In the genomic region with DNA sequence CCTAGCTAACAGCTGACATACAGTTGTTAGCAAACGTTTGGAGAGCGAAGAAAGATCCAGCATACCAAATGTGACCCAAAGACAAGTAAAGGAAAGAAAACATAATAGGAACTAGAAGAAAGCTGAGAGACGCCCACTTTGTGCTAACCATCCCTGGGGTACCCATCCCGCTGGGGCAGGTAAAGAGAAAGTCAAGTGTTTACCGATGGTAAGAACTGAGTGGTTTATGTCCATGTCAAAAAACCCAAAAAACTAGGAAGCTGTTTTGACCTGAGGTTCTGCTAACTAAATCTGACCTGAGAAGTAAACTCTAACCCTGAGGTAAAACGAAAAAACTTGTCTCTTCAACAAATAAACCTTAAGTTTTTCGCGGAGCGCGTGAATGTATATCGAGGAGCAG, we compare ENCODE assay signal across 9 mouse cellular contexts. TPM values are rescaled to one million over a fixed set of nuclear protein-coding genes. Genes with fewer than 3 reads are reported as not detected.
A peak's percentile ranks its signal among the peaks of the same experiment; 100 is the strongest.
DNase-seq lines count a peak whose midpoint lies in the region; ATAC-seq and TF ChIP-seq lines count a peak whose summit lies in the region.
"Had no signal": no experiment of that assay in that cellular context is flagged by ENCODE, and none has a peak within 500 bp of the region (broad histone marks: within the 10 kb centered on the region; RNA-seq: fewer than 3 reads in every experiment).

No protein-coding gene starts in this region.

- peak overlapping the region; percentile 74 for H3K4me2 ChIP-seq in kidney, embryonic 16.5 days (replicated peaks; ENCODE audit: low read depth, low read length)
- H3K4me2 ChIP-seq in intestine, embryonic 15.5 days (replicated peaks): peak overlapping the region; percentile 79
- H3K4me2 ChIP-seq in myocyte (ENCODE audit: low read depth): peak overlapping the region; percentile 87

- no peak for DNase-seq in kidney, postnatal 4 days
- DNase-seq in embryonic facial prominence, embryonic 10.5 days (ENCODE audit: low spot score): no peak
- DNase-seq in frontal cortex, postnatal 14 days (ENCODE audit: low spot score in 2 of 2): no peak
- no peak for DNase-seq in gastrocnemius, adult 8-10 months (ENCODE audit: low spot score in 2 of 2)
- DNase-seq in ovary, postnatal 36 days (ENCODE audit: low spot score): no peak

- peak overlapping the region; percentile 73 for H3K4me3 ChIP-seq in kidney, embryonic 16.5 days (ENCODE audit: low read length)
- peak overlapping the region; percentile 82 for H3K4me3 ChIP-seq in embryonic facial prominence, embryonic 10.5 days
- peak overlapping the region; percentile 65 for H3K4me3 ChIP-seq in intestine, embryonic 15.5 days (replicated peaks)
- peak overlapping the region; percentile 48 for H3K4me3 ChIP-seq in myocyte

- no peak overlapping the region for H3ac ChIP-seq in myocyte (ENCODE audit: control insufficient read depth, insufficient read length)

- ATAC-seq in kidney, embryonic 16.5 days (ENCODE audit: low FRiP score, low TSS enrichment): peak; percentile 23; the same call in 1 of the 2 replicates
- ATAC-seq in intestine, embryonic 15.5 days: peak; percentile 27; the same call in 1 of the 2 replicates

- peak overlapping the region; percentile 43; the same call in 1 of the 2 replicates for H3K9ac ChIP-seq in kidney, embryonic 16.5 days (replicated peaks; ENCODE audit: low read length)
- H3K9ac ChIP-seq in intestine, embryonic 15.5 days: 0 out of 2 replicates have a peak overlapping the region, but pooled peaks have one; percentile 31

- peaks cover 21% of the 10 kb centered on the region for H3K4me1 ChIP-seq in kidney, embryonic 16.5 days (ENCODE audit: insufficient read depth, low read length)
- peaks cover 6% of the 10 kb centered on the region for H3K4me1 ChIP-seq in embryonic facial prominence, embryonic 10.5 days
- 0 out of 2 replicates have a peak, but pooled peaks cover 3% of the 10 kb centered on the region for H3K4me1 ChIP-seq in intestine, embryonic 15.5 days (replicated peaks)

- peaks cover 24% of the 10 kb centered on the region for H3K79me2 ChIP-seq in myocyte (ENCODE audit: control insufficient read depth, insufficient read depth)

- 14% methylated on average over 11 of the region's 11 CpGs for WGBS in kidney, embryonic 16.5 days
- 12% methylated on average over 11 of the region's 11 CpGs for WGBS in embryonic facial prominence, embryonic 10.5 days
- 12% methylated on average over 11 of the region's 11 CpGs for WGBS in intestine, embryonic 15.5 days

- H3K9me3 ChIP-seq in kidney, embryonic 16.5 days (ENCODE audit: low read length): no peaks in the 10 kb centered on the region
- H3K9me3 ChIP-seq in embryonic facial prominence, embryonic 10.5 days: no peaks in the 10 kb centered on the region
- no peaks in the 10 kb centered on the region for H3K9me3 ChIP-seq in intestine, embryonic 15.5 days

- no peak for TF ChIP-seq POLR2A in myocyte (IDR thresholded peaks at IDR 0.05; ENCODE audit: insufficient read length, low read depth)

- H3K27ac ChIP-seq in kidney, embryonic 16.5 days (ENCODE audit: low read length): no peak overlapping the region
- H3K27ac ChIP-seq in embryonic facial prominence, embryonic 10.5 days (replicated peaks): no peak overlapping the region
- H3K27ac ChIP-seq in intestine, embryonic 15.5 days: no peak overlapping the region

- H3K27me3 ChIP-seq in kidney, embryonic 16.5 days (ENCODE audit: insufficient read depth, low read length): no peaks in the 10 kb centered on the region
- no peaks in the 10 kb centered on the region; the same call in 1 of the 2 replicates for H3K27me3 ChIP-seq in embryonic facial prominence, embryonic 10.5 days (replicated peaks; ENCODE audit: low read depth, poor library complexity, severe bottlenecking)
- H3K27me3 ChIP-seq in intestine, embryonic 15.5 days (replicated peaks): no peaks in the 10 kb centered on the region; the same call in 1 of the 2 replicates
- H3K27me3 ChIP-seq in myocyte (ENCODE audit: control insufficient read depth, insufficient read depth, insufficient read length): no peaks in the 10 kb centered on the region

- peaks cover 14% of the 10 kb centered on the region for H3K36me3 ChIP-seq in kidney, embryonic 16.5 days (ENCODE audit: insufficient read depth, low read length)
- peaks cover 27% of the 10 kb centered on the region for H3K36me3 ChIP-seq in embryonic facial prominence, embryonic 10.5 days (replicated peaks)
- H3K36me3 ChIP-seq in intestine, embryonic 15.5 days: no peaks in the 10 kb centered on the region
- H3K36me3 ChIP-seq in myocyte (ENCODE audit: control insufficient read depth, insufficient read depth): peaks cover 4% of the 10 kb centered on the region

TF ChIP-seq in myocyte, 11 proteins besides CTCF, POLR2A, EP300 and RAD21:
- TF ChIP-seq TCF3 (IDR thresholded peaks at IDR 0.05; ENCODE audit: insufficient read length, low read depth) (no peak), TCF12 (IDR thresholded peaks at IDR 0.05; ENCODE audit: insufficient read depth, poor library complexity, severe bottlenecking) (no peak), SRF (IDR thresholded peaks at IDR 0.05; ENCODE audit: control insufficient read depth, insufficient read length, low read depth) (no peak), MYOG (IDR thresholded peaks at IDR 0.05; ENCODE audit: control insufficient read depth in 1 of 3, insufficient read depth in 1 of 3, insufficient read length in 2 of 3, low read depth in 2 of 3) (no peak), E2F4 (IDR thresholded peaks at IDR 0.05; ENCODE audit: insufficient read depth) (no peak), USF1 (IDR thresholded peaks at IDR 0.05; ENCODE audit: low read depth) (no peak), POLR2AphosphoS2 (IDR thresholded peaks at IDR 0.05; ENCODE audit: insufficient read length, low read depth) (no peak), REST (IDR thresholded peaks at IDR 0.05; ENCODE audit: insufficient read depth, insufficient read length) (no peak), CEBPB (IDR thresholded peaks at IDR 0.05; ENCODE audit: insufficient read depth, poor library complexity, severe bottlenecking) (no peak), MYOD1 (IDR thresholded peaks at IDR 0.05; ENCODE audit: control insufficient read depth in 1 of 3, insufficient read length in 2 of 3, low read depth in 2 of 3) (no peak), MAX (IDR thresholded peaks at IDR 0.05; ENCODE audit: low read depth) (no peak)

RNA-seq across cellular contexts. Expression of gene Aste1, which starts 0.5 kb away (rescaled TPM):
- 13.1 and 15.1 TPM in 2 replicates for polyA plus RNA-seq in kidney, embryonic 16.5 days (2015; fragmentation: Nextera tagmentation; extraction: Ambion mirVana)
- polyA plus RNA-seq in embryonic facial prominence, embryonic 10.5 days (2016; fragmentation: Nextera tagmentation; extraction: Ambion mirVana): 13.7 and 15.1 TPM in 2 replicates
- polyA plus RNA-seq in intestine, embryonic 15.5 days (2015; fragmentation: Nextera tagmentation; extraction: Ambion mirVana): 12.4 and 15.4 TPM in 2 replicates
- polyA plus RNA-seq in myocyte (2012; fragmentation: generic; extraction: Trizol): 2.7 TPM
- 1 to 10 TPM; 1.4 to 3.1 (median 2.2) TPM for total RNA-seq in gastrocnemius, adult 8-10 months (2022)

RNA-seq across cellular contexts. Expression of gene Nek11, which starts 0.6 kb away (rescaled TPM):
- 0.60 and 0.67 TPM in 2 replicates for polyA plus RNA-seq in kidney, embryonic 16.5 days (2015; fragmentation: Nextera tagmentation; extraction: Ambion mirVana)
- 0.36 and 0.44 TPM in 2 replicates for polyA plus RNA-seq in embryonic facial prominence, embryonic 10.5 days (2016; fragmentation: Nextera tagmentation; extraction: Ambion mirVana)
- 0.18 and 0.20 TPM in 2 replicates for polyA plus RNA-seq in intestine, embryonic 15.5 days (2015; fragmentation: Nextera tagmentation; extraction: Ambion mirVana)
- 0.05 TPM for polyA plus RNA-seq in myocyte (2012; fragmentation: generic; extraction: Trizol)
- total RNA-seq in gastrocnemius, adult 8-10 months (2022): not detected
- total RNA-seq: gastrocnemius, postnatal 25 days had no signal
